Mouse (Mus musculus) lung, embryonic 15.5 days (tissue): ENCODE results near the gene Wscd1. TPM values are rescaled to one million over a fixed set of nuclear protein-coding genes. Genes with fewer than 3 reads are reported as not detected.

ENCODE experiments used
- ATAC-seq: fragments of 200-750 bp; cut with Nextera tagmentation; 2 replicates; pipeline ENCODE4 v1.8.0; 2017; ENCODE audit warnings: moderate number of reproducible peaks, borderline replicate concordance; ENCODE audit not compliant: low FRiP score, low TSS enrichment; ENCODE audit errors: extremely low read depth
- H3K27ac ChIP-seq: fragments of 300-500 bp; sonication (generic); 2 replicates; pipeline ENCODE4 v1.5.1; 2015; ENCODE audit warnings: moderate library complexity, mild to moderate bottlenecking, inconsistent platforms
- H3K27me3 ChIP-seq: fragments of 300-500 bp; sonication (generic); 2 replicates; pipeline ENCODE4 v1.6.1; 2015; ENCODE audit warnings: inconsistent platforms
- H3K36me3 ChIP-seq: fragments of 300-500 bp; sonication (generic); 2 replicates; pipeline ENCODE4 v1.6.1; 2015; ENCODE audit warnings: inconsistent platforms
- H3K4me1 ChIP-seq: fragments of 300-500 bp; sonication (generic); 2 replicates; pipeline ENCODE4 v1.6.1; 2015; ENCODE audit warnings: inconsistent platforms
- H3K4me2 ChIP-seq: fragments of 300-500 bp; sonication (generic); 2 replicates; pipeline ENCODE4 v1.6.1; 2015; ENCODE audit warnings: inconsistent platforms, mild to moderate bottlenecking, moderate library complexity
- H3K4me3 ChIP-seq: fragments of 300-500 bp; sonication (generic); 2 replicates; pipeline ENCODE4 v1.5.1; 2015; ENCODE audit warnings: mild to moderate bottlenecking, inconsistent platforms
- H3K9ac ChIP-seq: fragments of 300-500 bp; sonication (generic); 2 replicates; pipeline ENCODE4 v1.6.1; 2015; ENCODE audit warnings: inconsistent platforms
- H3K9me3 ChIP-seq: fragments of 300-500 bp; sonication (generic); 2 replicates; pipeline ENCODE4 v1.6.1; 2016; ENCODE audit warnings: inconsistent platforms
- WGBS: fragments of 180-500 bp; shearing (Covaris S2); methylation state at CpG from one replicate; pipeline ENCODE4 v1.1.7; 2015; 5-methylcytosine and 5-hydroxymethylcytosine counted together
- polyA plus RNA-seq: library from polyadenylated mRNA; unstranded; fragments of >200 nt; fragmentation: Nextera tagmentation; extraction: Ambion mirVana; gene quantifications from 2 replicates; pipeline ENCODE4 v1.2.1, GENCODE M21; 2015

Gene Wscd1
- polyA plus RNA-seq, 1 experiment from 2014 or later = 11.6 TPM

DNA sequence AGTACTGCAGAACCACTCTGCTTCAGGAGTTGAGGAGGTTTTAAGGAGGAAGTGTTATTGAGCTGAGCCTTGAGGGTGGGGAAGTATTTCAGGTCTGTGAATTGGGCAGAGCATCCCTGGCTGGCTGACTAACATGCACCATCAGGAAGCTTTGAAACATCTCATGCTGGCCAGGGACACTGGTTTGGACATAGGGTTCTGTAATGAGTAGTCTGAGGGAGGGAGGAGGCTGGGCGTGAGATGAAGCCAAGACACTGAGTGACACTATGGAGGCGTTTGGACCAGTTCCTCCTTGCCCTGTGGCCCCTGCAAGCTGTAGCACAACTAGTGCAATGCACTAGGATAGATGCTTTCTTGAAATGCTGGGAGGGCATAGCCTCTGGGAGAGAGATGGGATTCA, 5.4 kb downstream of the Wscd1 start:
- H3K9me3 ChIP-seq = no peaks in the 10 kb centered on the region
- 60% methylated on average over 2 of the region's 2 CpGs for WGBS
- 0 out of 2 replicates have a peak, but pooled peaks cover 8% of the 10 kb centered on the region for H3K4me1 ChIP-seq
- no peak overlapping the region for H3K4me3 ChIP-seq
- H3K4me2 ChIP-seq = no peak overlapping the region
- H3K27ac ChIP-seq = no peak overlapping the region
- H3K36me3 ChIP-seq = no peaks in the 10 kb centered on the region
- ATAC-seq = no peak
- H3K9ac ChIP-seq = no peak overlapping the region
- H3K27me3 ChIP-seq = peaks cover 33% of the 10 kb centered on the region

DNA sequence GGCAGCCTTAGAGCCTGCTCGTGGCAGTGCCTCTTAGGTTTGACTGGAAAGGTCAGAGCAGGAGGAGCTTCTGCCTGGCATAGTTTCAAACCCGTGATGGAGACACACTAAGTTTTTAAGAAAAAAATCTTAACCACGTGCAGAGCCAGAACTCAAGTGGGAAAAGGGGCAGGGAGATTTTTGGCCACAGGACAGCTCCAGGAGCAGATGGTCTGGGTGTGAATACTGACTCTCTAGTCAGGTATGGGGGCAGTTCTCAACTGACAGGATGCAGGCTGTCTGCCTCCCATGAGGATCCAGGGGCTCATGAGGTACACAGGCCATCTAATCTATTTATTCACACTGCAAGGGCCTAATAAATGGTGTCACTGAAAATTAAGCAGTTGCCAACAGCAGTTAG, 6.6 kb downstream of the Wscd1 start:
- Histone ChIP-seq H3K27me3 (peaks cover 21% of the 10 kb centered on the region), H3K9me3 (no peaks in the 10 kb centered on the region), H3K4me3 (no peak overlapping the region), H3K27ac (no peak overlapping the region), H3K4me2 (no peak overlapping the region), H3K9ac (no peak overlapping the region), H3K4me1 (0 out of 2 replicates have a peak, but pooled peaks cover 4% of the 10 kb centered on the region), H3K36me3 (no peaks in the 10 kb centered on the region)
- ATAC-seq = no peak
- 32% methylated on average over 3 of the region's 3 CpGs for WGBS

DNA sequence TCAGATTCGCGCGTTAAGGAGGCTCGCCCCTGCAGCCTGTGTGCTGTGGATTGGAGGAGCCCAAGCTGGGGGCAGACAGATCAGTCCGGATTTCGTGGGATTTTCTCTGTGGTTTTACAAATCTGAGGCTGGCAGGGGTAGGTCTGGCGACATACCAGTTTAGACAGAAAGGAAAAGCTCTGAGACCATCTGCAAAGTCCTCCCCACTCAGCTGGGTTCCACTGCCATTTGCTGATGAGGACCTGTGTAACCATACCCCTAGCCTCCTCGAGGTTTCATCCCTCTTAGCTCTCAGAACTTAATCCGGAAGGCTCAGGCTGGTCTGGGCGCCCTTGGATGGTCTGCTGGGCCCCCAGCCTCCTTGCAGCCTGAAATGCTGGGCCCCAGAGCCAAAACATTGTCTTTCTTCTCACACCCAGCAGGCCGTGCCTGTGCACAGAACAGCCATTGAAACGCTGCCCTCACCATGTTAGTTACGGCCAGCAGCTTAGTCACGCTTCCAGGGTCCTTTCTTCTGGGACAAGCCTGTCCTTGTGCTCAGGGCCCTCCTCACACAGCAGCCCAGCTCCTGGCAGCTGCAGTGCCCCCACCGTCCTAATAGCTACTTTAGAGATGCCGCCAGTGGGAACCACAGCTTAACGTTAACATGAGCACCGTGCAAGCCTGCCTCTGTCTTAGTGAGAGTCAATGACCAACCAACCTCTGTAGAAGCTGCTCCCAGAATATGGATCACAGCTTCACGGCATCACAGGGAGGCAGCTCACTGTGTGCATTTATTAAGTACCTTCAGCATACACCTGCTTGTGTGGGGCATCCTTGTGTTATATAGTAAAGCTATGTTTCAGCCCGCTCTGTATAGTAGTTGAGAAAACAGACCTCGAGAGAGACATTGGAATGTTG, 8.7 kb downstream of the Wscd1 start:
- Histone ChIP-seq H3K36me3 (no peaks in the 10 kb centered on the region), H3K27ac (no peak overlapping the region), H3K4me2 (no peak overlapping the region), H3K9me3 (no peaks in the 10 kb centered on the region), H3K27me3 (no peaks in the 10 kb centered on the region), H3K9ac (no peak overlapping the region), H3K4me1 (no peaks in the 10 kb centered on the region), H3K4me3 (no peak overlapping the region)
- WGBS = 52% methylated on average over 21 of the region's 21 CpGs
- ATAC-seq = no peak

GRCm38 (mm10) chr11:71760991-71761390, 11.3 kb downstream of the Wscd1 start:
- WGBS = 69% methylated on average over 9 of the region's 9 CpGs
- H3K4me3 ChIP-seq = no peak overlapping the region
- no peaks in the 10 kb centered on the region for H3K27me3 ChIP-seq
- ATAC-seq = no peak
- no peak overlapping the region for H3K9ac ChIP-seq
- no peaks in the 10 kb centered on the region for H3K4me1 ChIP-seq
- H3K4me2 ChIP-seq = no peak overlapping the region
- H3K36me3 ChIP-seq = no peaks in the 10 kb centered on the region
- H3K9me3 ChIP-seq = no peaks in the 10 kb centered on the region
- no peak overlapping the region for H3K27ac ChIP-seq

- no peaks in the 10 kb centered on the region for H3K27me3 ChIP-seq
Measured at GRCm38 (mm10) chr11:71763154-71763553, 13.4 kb downstream of the Wscd1 start.

GRCm38 (mm10) chr11:71763651-71764275, 14.0 kb downstream of the Wscd1 start:
- no peak overlapping the region for H3K9ac ChIP-seq
- H3K4me2 ChIP-seq = no peak overlapping the region
- no peak overlapping the region for H3K4me3 ChIP-seq
- H3K27ac ChIP-seq = no peak overlapping the region
- H3K9me3 ChIP-seq = no peaks in the 10 kb centered on the region
- no peaks in the 10 kb centered on the region for H3K36me3 ChIP-seq
- no peaks in the 10 kb centered on the region for H3K4me1 ChIP-seq
- 36% methylated on average over 5 of the region's 5 CpGs for WGBS
- no peak for ATAC-seq
- H3K27me3 ChIP-seq = no peaks in the 10 kb centered on the region

More at GRCm38 (mm10) chr11:71763154-71763553, 13.4 kb downstream of the Wscd1 start:
- 38% methylated on average over 5 of the region's 5 CpGs for WGBS
- ATAC-seq = no peak
- no peak overlapping the region for H3K4me2 ChIP-seq
- no peaks in the 10 kb centered on the region for H3K4me1 ChIP-seq
- no peak overlapping the region for H3K4me3 ChIP-seq
- no peak overlapping the region for H3K27ac ChIP-seq
- H3K9me3 ChIP-seq = no peaks in the 10 kb centered on the region
- H3K9ac ChIP-seq = no peak overlapping the region
- no peaks in the 10 kb centered on the region for H3K36me3 ChIP-seq

DNA sequence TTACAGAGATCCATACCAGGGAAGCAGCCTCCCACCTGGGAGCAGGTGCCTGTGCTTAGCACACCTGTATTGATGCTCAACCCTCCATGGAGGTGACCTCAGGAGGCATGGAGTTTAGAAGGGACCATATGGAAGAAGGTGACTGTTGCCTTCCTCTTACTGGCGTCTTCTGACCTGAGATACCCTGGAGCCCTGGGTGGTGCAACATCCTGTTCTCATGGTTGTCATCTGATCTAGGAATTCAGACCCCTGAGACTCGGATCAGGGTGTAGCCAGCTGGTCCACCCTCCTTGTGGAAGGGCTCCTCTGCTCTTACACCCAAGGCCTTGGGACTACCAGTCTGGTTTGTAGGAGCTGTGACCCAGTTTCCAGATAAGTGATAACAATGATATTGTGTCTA, 15.0 kb downstream of the Wscd1 start:
- Histone ChIP-seq H3K4me3 (no peak overlapping the region), H3K27ac (no peak overlapping the region), H3K4me1 (no peaks in the 10 kb centered on the region), H3K27me3 (no peaks in the 10 kb centered on the region), H3K36me3 (no peaks in the 10 kb centered on the region), H3K9me3 (no peaks in the 10 kb centered on the region), H3K9ac (no peak overlapping the region), H3K4me2 (no peak overlapping the region)
- ATAC-seq = no peak
- 54% methylated on average over 2 of the region's 2 CpGs for WGBS

DNA sequence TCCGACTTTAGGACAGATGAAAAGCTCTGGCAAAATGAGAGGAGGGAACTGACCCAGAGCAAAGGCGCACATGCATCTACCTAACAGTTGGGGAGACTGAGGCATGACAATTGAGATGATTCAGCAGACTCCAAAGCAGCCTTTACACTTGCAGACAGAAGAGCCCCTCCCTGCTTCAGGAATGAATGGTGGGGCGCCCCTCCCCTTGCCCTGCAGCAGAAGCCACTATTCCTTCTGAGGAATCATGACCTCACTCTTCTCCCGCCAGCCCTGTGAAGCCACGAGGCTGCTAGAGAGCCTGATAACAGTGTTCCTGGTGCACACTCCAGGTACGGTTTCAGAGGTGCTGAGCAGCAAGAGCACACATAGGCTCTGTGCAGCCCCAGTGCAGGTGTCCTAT, 15.6 kb downstream of the Wscd1 start:
- ATAC-seq = no peak
- Histone ChIP-seq H3K27ac (no peak overlapping the region), H3K4me1 (no peaks in the 10 kb centered on the region), H3K9me3 (no peaks in the 10 kb centered on the region), H3K9ac (no peak overlapping the region), H3K36me3 (no peaks in the 10 kb centered on the region), H3K27me3 (no peaks in the 10 kb centered on the region), H3K4me3 (no peak overlapping the region), H3K4me2 (no peak overlapping the region)
- WGBS = 47% methylated on average over 6 of the region's 6 CpGs

- ATAC-seq = no peak
- H3K4me2 ChIP-seq = no peak overlapping the region
Measured at GRCm38 (mm10) chr11:71766380-71766779, 16.7 kb downstream of the Wscd1 start.

DNA sequence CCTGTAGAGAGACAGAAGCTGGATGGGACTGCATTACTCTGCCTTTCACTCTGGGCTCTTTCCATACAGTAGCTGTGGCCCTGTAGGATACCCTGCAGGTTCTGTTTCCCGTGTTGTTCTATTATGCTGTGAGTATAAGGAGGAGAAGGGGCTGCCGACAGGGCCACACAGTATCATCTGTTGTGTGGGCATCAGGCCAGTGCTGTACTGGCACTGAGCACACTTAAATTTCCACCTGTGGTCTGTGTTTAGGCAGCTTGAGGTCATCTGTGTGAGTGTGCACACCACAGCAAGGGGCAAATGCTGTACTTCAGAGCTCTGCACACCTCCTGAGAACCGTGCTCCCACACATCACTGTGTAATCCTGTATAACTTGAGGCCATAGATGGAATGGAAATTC, 18.0 kb downstream of the Wscd1 start:
- Histone ChIP-seq H3K4me3 (no peak overlapping the region), H3K9me3 (no peaks in the 10 kb centered on the region), H3K9ac (no peak overlapping the region), H3K27ac (no peak overlapping the region), H3K36me3 (no peaks in the 10 kb centered on the region), H3K4me1 (no peaks in the 10 kb centered on the region), H3K27me3 (no peaks in the 10 kb centered on the region), H3K4me2 (no peak overlapping the region)
- ATAC-seq = no peak
- WGBS = 62% methylated on average over 3 of the region's 3 CpGs

More at GRCm38 (mm10) chr11:71766380-71766779, 16.7 kb downstream of the Wscd1 start:
- H3K4me1 ChIP-seq = no peaks in the 10 kb centered on the region
- no peaks in the 10 kb centered on the region for H3K36me3 ChIP-seq
- WGBS = 91% methylated on average over 1 of the region's 1 CpGs
- H3K27ac ChIP-seq = no peak overlapping the region
- no peaks in the 10 kb centered on the region for H3K9me3 ChIP-seq
- no peak overlapping the region for H3K4me3 ChIP-seq
- no peak overlapping the region for H3K9ac ChIP-seq
- no peaks in the 10 kb centered on the region for H3K27me3 ChIP-seq

- Histone ChIP-seq H3K4me1 (no peaks in the 10 kb centered on the region), H3K4me2 (no peak overlapping the region), H3K27ac (no peak overlapping the region), H3K9ac (no peak overlapping the region), H3K27me3 (no peaks in the 10 kb centered on the region), H3K4me3 (no peak overlapping the region), H3K9me3 (no peaks in the 10 kb centered on the region), H3K36me3 (no peaks in the 10 kb centered on the region)
- no peak for ATAC-seq
- WGBS = 46% methylated on average over 8 of the region's 8 CpGs
Measured at GRCm38 (mm10) chr11:71769744-71770143, 20.0 kb downstream of the Wscd1 start.

- H3K9me3 ChIP-seq = no peaks in the 10 kb centered on the region
- no peak for ATAC-seq
- 71% methylated on average over 2 of the region's 2 CpGs for WGBS
Measured at GRCm38 (mm10) chr11:71770479-71770878, 20.8 kb downstream of the Wscd1 start.

More at GRCm38 (mm10) chr11:71770479-71770878, 20.8 kb downstream of the Wscd1 start:
- no peak overlapping the region for H3K4me2 ChIP-seq
- H3K4me3 ChIP-seq = no peak overlapping the region
- H3K27me3 ChIP-seq = no peaks in the 10 kb centered on the region
- H3K36me3 ChIP-seq = no peaks in the 10 kb centered on the region
- no peak overlapping the region for H3K27ac ChIP-seq
- H3K4me1 ChIP-seq = no peaks in the 10 kb centered on the region
- no peak overlapping the region for H3K9ac ChIP-seq
